Mouse (Mus musculus) heart, postnatal 0 days (tissue): Measurements from ENCODE around the gene Eml3.

Source experiments
- CTCF ChIP-seq: IDR thresholded peaks from 2 replicates; pipeline ENCODE4 v1.5.1; 2016; ENCODE audit warnings: antibody characterized with exemption, control low read depth, low read depth
- EP300 ChIP-seq: IDR thresholded peaks from 2 replicates; pipeline ENCODE4 v1.6.1; 2016; ENCODE audit warnings: antibody characterized with exemption, low read depth

GRCm38 (mm10) chr19:8883616-8884015, 45.7 kb upstream of the Eml3 start, which contains the start of the genes Lbhd1 and Gm49403:
- no peak for TF ChIP-seq EP300
- no peak for TF ChIP-seq CTCF
